Mouse (Mus musculus): ENCODE results near the gene Cacng2. TPM values are rescaled to one million over a fixed set of nuclear protein-coding genes. Genes with fewer than 3 reads are reported as not detected.

Gene Cacng2
- total RNA-seq (2023) = not detected

GRCm38 (mm10) chr15:78119704-78120103 lies at the start of gene Cacng2:
Cacng2 (minus strand) TSS chr15:78120028.

GRCm38 (mm10) chr15:77970470-77971292 lies 149.1 kb downstream of the Cacng2 start, which contains the start of gene Eif3d:
Eif3d (minus strand) TSS chr15:77970813.

GRCm38 (mm10) chr15:77956404-77956901 lies 163.4 kb downstream of the Cacng2 start, which contains the start of gene Foxred2:
Foxred2 (minus strand) TSS chr15:77956722.

Other genes with a start within 250 kb of the Cacng2 start
- gene Txn2, start 191.0 kb downstream of the Cacng2 start, total RNA-seq (2023) = 10 to 100 TPM; 73.5 to 75.1 TPM
- 10 to 100 TPM; 24.4 to 25.4 TPM for gene Foxred2, start 163.3 kb downstream of the Cacng2 start, total RNA-seq (2023)
- 10 to 100 TPM; 77.3 to 96.3 TPM for gene Eif3d, start 149.2 kb downstream of the Cacng2 start, total RNA-seq (2023)
- gene Ift27, start 54.1 kb upstream of the Cacng2 start, total RNA-seq (2023) = 10 to 100 TPM; 10.6 to 11.5 TPM
- under 1 TPM in 1 of 2 experiments, not detected in 1; 0.61 TPM for gene Pvalb, start 86.4 kb upstream of the Cacng2 start, total RNA-seq (2023)
- 100 to 1,000 TPM; 661 to 699 TPM for gene Ncf4, start 124.8 kb upstream of the Cacng2 start, total RNA-seq (2023)
- gene Csf2rb2, start 185.7 kb upstream of the Cacng2 start, total RNA-seq (2023) = 10 to 100 TPM; 25.8 to 37.3 TPM
- 100 to 1,000 TPM; 168 to 216 TPM for gene Csf2rb, start 205.7 kb upstream of the Cacng2 start, total RNA-seq (2023)

Measured in neutrophil, adult 83 days (primary cell).